Mouse (Mus musculus) retina, postnatal 1 day (tissue): ENCODE measurements around the gene Ano5.

Experiments used
- DNase-seq: peaks from one replicate; pipeline ENCODE4 v3.0.0-alpha.2; 2012

The Ano5 gene

GRCm38 (mm10) chr7:51510671-51511651 lies at the start of gene Ano5:
Gene Ano5, plus strand, starts transcription at chr7:51511029.
- peak; percentile 76 for DNase-seq

GRCm38 (mm10) chr7:51499396-51499795 lies 11.4 kb upstream of the Ano5 start:
- peak; percentile 35 for DNase-seq

DNA sequence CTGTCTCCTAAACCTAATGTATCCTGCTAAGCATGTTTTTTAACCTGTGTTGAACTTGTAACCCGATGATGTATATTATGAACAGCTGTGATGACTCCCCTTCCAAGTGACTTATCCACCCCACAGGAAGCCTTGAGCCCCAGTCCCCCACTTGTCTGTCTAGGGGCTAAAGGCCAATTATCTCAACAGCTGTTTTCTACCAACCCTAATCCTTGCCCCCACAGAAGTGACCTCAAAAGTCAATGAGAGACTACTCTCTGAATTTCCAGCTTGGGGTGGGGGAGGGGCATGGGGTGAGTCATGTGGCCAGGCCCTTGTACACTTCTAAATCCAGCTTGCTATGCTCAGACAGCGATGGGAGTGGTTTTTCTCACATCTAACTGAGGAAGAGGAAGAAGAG lies 6.9 kb upstream of the Ano5 start:
- DNase-seq, result no peak

GRCm38 (mm10) chr7:51510147-51510546 lies 682 bp upstream of the Ano5 start:
- DNase-seq, result no peak

- DNase-seq, result no peak
These were observed 28.5 kb downstream of the Ano5 start for GRCm38 (mm10) chr7:51539344-51539743.

- DNase-seq, result peak; percentile 12
These were observed 29.9 kb downstream of the Ano5 start for GRCm38 (mm10) chr7:51540736-51541135.

- DNase-seq, result no peak
These were observed 89.2 kb downstream of the Ano5 start for GRCm38 (mm10) chr7:51600021-51600420.

- DNase-seq, result no peak
These were observed 92.9 kb downstream of the Ano5 start for GRCm38 (mm10) chr7:51603741-51604140.

GRCm38 (mm10) chr7:51614404-51614803 lies 103.6 kb downstream of the Ano5 start:
- DNase-seq, result no peak

DNA sequence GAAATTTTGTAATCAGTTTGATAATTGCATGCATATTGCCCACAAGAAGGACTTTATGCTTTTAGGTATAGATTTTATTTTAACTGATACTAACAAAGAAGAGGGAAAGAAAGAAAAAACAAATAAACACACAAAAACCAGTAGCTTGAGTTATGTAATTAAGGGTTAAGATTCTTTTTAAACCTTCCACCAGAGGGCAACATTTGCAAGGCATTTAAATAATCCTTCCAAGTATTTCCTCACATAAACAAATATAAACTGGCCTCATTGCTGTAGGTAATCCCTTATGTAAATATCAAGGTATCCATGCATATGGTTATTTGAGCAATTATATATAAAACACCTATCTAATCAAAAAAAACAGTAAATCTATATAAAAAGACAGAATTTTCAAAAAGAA lies 107.1 kb downstream of the Ano5 start:
- DNase-seq, result peak; percentile 65

DNA sequence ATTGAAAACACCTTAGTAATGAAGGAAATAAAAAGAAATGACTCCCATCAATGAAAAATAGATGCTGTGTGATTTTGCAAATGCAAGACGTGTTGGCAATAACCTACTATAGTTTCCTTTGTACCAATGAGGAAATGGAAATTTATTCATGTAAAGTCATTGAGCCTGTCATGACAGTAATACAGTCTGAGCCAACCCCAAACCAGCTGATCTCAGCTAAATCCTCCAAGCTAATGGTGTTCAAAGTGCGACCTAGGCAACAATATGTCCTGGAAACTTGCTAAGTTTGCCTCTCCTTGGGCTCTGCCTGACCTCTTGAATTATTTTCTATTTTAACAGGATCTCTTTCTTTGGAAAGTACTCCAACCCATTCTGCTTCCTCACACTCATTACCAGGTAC lies 107.6 kb downstream of the Ano5 start:
- DNase-seq, result no peak

DNA sequence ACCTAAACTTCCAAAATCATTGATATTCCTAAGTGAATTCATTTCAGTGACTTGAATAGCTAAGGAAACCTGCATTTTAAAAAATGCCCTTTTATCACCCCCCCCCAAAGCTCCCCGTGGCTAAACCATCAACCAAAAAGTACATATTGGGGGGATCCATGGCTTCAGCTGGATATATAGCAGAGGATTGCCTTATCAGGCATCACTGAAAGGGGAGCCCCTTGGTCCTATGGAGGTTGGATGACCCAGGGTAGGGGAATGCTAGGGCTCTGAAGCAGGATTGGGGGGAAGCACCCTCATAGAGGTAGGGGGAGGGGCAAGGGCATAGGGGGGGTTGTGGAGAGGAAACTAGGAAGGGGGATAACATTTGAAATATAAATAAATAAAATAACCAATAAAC lies 109.1 kb downstream of the Ano5 start:
- DNase-seq, result no peak

- peak; percentile 79 for DNase-seq
These were observed 110.9 kb downstream of the Ano5 start, which contains the start of gene Slc17a6 for GRCm38 (mm10) chr7:51621694-51622145. Gene Slc17a6, plus strand, starts transcription at chr7:51622006.

GRCm38 (mm10) chr7:51622196-51622595 lies 111.4 kb downstream of the Ano5 start:
- DNase-seq, result no peak

DNA sequence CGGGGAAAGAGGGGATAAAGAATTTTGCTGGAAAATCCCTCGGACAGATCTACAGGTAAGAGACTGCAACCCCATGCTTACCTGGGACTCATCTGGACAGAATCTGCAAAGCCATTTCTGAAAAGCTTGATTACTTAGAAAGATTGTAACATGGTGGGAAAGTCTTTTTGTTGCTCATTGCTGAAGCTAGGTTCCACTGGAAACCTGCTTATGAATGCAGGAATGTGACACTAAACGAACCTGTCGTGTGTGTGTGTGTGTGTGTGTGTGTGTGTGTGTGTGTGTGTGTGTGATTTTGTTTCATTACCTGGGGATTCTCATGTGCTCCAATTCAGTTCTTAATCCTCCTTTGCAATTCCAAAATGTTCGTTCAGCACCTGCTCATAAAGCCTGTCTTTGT lies 111.8 kb downstream of the Ano5 start:
- DNase-seq, result no peak

- no peak for DNase-seq
These were observed 113.6 kb downstream of the Ano5 start for GRCm38 (mm10) chr7:51624336-51624897.

DNA sequence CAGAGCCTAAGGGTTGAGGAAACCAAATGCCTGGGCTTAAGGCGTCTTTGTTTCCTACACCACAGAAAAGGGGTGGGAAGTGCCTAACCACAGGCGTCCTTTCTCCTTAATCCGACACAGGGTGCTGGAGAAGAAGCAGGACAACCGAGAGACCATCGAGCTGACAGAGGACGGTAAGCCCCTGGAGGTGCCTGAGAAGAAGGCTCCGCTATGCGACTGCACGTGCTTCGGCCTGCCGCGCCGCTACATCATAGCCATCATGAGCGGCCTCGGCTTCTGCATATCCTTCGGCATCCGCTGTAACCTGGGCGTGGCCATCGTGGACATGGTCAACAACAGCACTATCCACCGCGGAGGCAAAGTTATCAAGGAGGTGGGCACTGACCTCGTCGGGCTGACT lies 114.3 kb downstream of the Ano5 start:
- DNase-seq, result no peak

- no peak for DNase-seq
These were observed 114.9 kb downstream of the Ano5 start for GRCm38 (mm10) chr7:51625591-51626255.

- DNase-seq, result no peak
These were observed 115.7 kb downstream of the Ano5 start for GRCm38 (mm10) chr7:51626451-51627000.

GRCm38 (mm10) chr7:51627001-51627631 lies 116.3 kb downstream of the Ano5 start:
- DNase-seq, result peak; percentile 77

GRCm38 (mm10) chr7:51627666-51628065 lies 116.8 kb downstream of the Ano5 start:
- no peak for DNase-seq

- DNase-seq, result no peak
These were observed 117.5 kb downstream of the Ano5 start for GRCm38 (mm10) chr7:51628349-51628748.

DNA sequence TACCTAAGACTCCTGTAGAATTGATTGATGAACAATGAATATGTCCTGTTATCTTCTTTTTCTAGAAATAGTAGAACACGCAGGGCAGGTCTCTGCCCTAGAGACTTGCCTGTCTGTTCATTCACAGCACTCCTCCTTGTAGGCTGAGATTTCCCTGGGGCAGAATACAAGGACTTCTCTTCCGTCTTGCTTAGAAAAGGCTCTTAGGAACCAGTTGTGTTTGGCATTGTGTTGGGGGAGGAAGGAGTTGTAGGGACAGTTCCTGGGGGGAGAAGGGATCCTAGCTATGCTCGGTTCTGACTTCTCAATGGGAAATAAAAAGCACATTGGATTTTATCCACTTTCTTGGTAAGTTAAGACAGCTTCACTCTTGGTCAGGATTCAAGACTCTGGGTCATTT lies 118.4 kb downstream of the Ano5 start:
- DNase-seq, result no peak
